Mouse (Mus musculus) left cerebral cortex, postnatal 25 days (tissue): Measurements from ENCODE around the gene Vmac. TPM values are rescaled to one million over a fixed set of nuclear protein-coding genes. Genes with fewer than 3 reads are reported as not detected.

Experiments
- DNase-seq, 2 experiments: peaks; one replicate each; pipeline ENCODE4 v3.0.0; 2022; ENCODE audit warnings: low spot score in 2 of 2, mixed read lengths in 1 of 2
- intact Hi-C: fragments of 180-260 bp; cut with DNase I; formaldehyde crosslinking; loops from one replicate; pipeline ENCODE4 v1.15.1; 2025
- total RNA-seq, 2 experiments: library from RNA; stranded (reverse); gene quantifications; 2 replicates each; pipeline ENCODE4 v1.2.3; 2021

The Vmac gene
- total RNA-seq, 2 experiments from 2014 or later = 11.0 to 12.3 TPM

GRCm38 (mm10) chr17:56693851-56694310 is 23.9 kb downstream of the Vmac start:
- peak; percentile 71 to 74 for DNase-seq
- intact Hi-C loops = no loop called here

- DNase-seq = peak in 1 of 2 experiments; percentile 52
- intact Hi-C loops = no loop called here
Observed at GRCm38 (mm10) chr17:56693395-56693794, 24.4 kb downstream of the Vmac start.

- intact Hi-C loops = no loop called here
- DNase-seq = no peak
Observed at GRCm38 (mm10) chr17:56688689-56689088, 29.1 kb downstream of the Vmac start.

GRCm38 (mm10) chr17:56688045-56688444 is 29.8 kb downstream of the Vmac start:
- intact Hi-C loops = no loop called here
- no peak for DNase-seq

- no peak for DNase-seq
Observed at GRCm38 (mm10) chr17:56686801-56687200, 31.0 kb downstream of the Vmac start.

GRCm38 (mm10) chr17:56684649-56685048 is 33.2 kb downstream of the Vmac start:
- intact Hi-C loops = no loop called here
- no peak for DNase-seq

More at GRCm38 (mm10) chr17:56686801-56687200, 31.0 kb downstream of the Vmac start:
- intact Hi-C loops = no loop called here

GRCm38 (mm10) chr17:56683546-56684140 is 34.2 kb downstream of the Vmac start:
- DNase-seq = no peak
- intact Hi-C loops = no loop called here

- intact Hi-C loops = no loop called here
- no peak for DNase-seq
Observed at GRCm38 (mm10) chr17:56682880-56683279, 34.9 kb downstream of the Vmac start.

- intact Hi-C loops = no loop called here
- DNase-seq = no peak
Observed at GRCm38 (mm10) chr17:56681791-56682190, 36.0 kb downstream of the Vmac start.

GRCm38 (mm10) chr17:56673647-56674416 is 44.0 kb downstream of the Vmac start:
- intact Hi-C loops = loop anchor here (2.0 to 5.0 kb wide), 3 partner anchors 62 to 89 kb away; partner anchors contain the start of genes Rpl36, Safb and Safb2
- no peak for DNase-seq

GRCm38 (mm10) chr17:56672941-56673646 is 44.7 kb downstream of the Vmac start, which contains the start of gene Ranbp3:
Gene Ranbp3 (plus strand): TSS chr17:56673294.
- intact Hi-C loops = loop anchor here (2.0 to 5.0 kb wide), 2 partner anchors 61 to 88 kb away; partner anchors contain the start of genes Rpl36, Safb and Safb2
- DNase-seq = peak; percentile 99 to 100

- no peak for DNase-seq
- intact Hi-C loops = loop anchor here (5.0 kb wide), 1 partner anchor 57 kb away; the partner anchor contains the start of gene Rpl36
Observed at GRCm38 (mm10) chr17:56669766-56670165, 48.1 kb downstream of the Vmac start.

- intact Hi-C loops = loop anchor here (1.0 kb wide), 1 partner anchor 41 kb away; no protein-coding TSS in a partner anchor
- peak; percentile 78 to 82 for DNase-seq
Observed at GRCm38 (mm10) chr17:56668384-56669144, 49.3 kb downstream of the Vmac start.

GRCm38 (mm10) chr17:56667591-56667990 is 50.2 kb downstream of the Vmac start:
- no peak for DNase-seq
- intact Hi-C loops = no loop called here

- DNase-seq = no peak
- intact Hi-C loops = no loop called here
Observed at GRCm38 (mm10) chr17:56666384-56666783, 51.4 kb downstream of the Vmac start.

GRCm38 (mm10) chr17:56664333-56664732 is 53.5 kb downstream of the Vmac start:
- no peak for DNase-seq
- intact Hi-C loops = no loop called here
